Mouse (Mus musculus): ENCODE measurements at regions not wholly inside any gene's neighbourhood (a gene's known extent, or its start where the extent isn't known, plus 50 kb on each side); places are given as distances from the start of the nearest gene placed in this dataset.

DNA sequence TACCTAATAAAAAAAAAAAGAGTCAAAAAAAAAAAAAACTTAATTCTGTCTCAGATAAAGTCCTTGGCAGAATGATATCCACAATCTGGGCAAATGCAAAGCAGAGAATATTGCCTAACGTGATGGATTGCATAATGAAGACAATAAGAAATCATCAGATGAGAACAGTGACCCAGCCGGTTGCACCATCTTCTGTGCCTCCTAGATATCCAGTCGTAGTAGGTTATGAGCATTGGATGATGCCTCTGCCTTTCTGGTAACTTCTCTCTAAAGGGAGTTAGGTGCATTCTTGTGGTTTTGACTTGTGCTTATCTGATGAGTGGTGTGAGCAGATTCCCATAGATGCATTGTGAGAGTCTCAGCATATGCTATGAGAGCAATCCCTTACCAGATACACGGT is 71.6 kb upstream of the F13a1 start:
- Histone ChIP-seq H3K9me3 (ENCODE audit: low read length) (no peaks in the 10 kb centered on the region), H3K4me2 (ENCODE audit: low read depth, low read length) (no peak overlapping the region), H3K27me3 (ENCODE audit: insufficient read depth, low read length) (no peaks in the 10 kb centered on the region), H3K4me1 (ENCODE audit: insufficient read depth, low read length) (no peaks in the 10 kb centered on the region), H3K36me3 (ENCODE audit: insufficient read depth, low read length) (no peaks in the 10 kb centered on the region), H3K4me3 (ENCODE audit: low read length) (no peak overlapping the region), H3K9ac (replicated peaks; ENCODE audit: low read length) (no peak overlapping the region), H3K27ac (no peak overlapping the region)
- DNase-seq (ENCODE audit: low spot score) (no peak), ATAC-seq (no peak)
- WGBS, result 89% methylated on average over 4 of the region's 4 CpGs
- no peak for TF ChIP-seq CTCF (IDR thresholded peaks at IDR 0.05; ENCODE audit: low read depth)

DNA sequence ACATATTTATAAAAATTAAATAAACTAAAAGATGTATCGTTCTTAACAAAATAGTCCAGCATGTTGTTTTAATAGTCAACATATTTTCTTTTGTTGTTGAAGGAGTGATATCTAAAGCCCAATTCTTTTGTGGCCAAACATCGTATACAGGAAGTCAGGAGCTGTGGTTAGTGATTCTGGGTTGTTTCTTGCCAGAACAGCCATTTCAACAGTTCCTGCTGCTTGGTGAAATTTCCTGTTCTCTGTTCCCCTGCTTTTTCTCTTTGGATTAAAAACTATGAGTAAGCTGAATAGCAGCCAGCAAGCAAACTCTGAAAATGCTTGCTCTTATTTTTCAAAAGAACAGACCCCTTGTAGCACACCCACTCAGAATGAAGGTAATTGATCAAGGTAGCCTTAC is 70.2 kb upstream of the F13a1 start:
- ATAC-seq (no peak), DNase-seq (ENCODE audit: low spot score) (no peak)
- no peaks in the 10 kb centered on the region for H3K4me1 ChIP-seq (ENCODE audit: insufficient read depth, low read length)
- no peak overlapping the region for H3K4me2 ChIP-seq (ENCODE audit: low read depth, low read length)
- no peaks in the 10 kb centered on the region for H3K36me3 ChIP-seq (ENCODE audit: insufficient read depth, low read length)
- WGBS, result 86% methylated on average over 2 of the region's 2 CpGs
- no peak overlapping the region for H3K9ac ChIP-seq (replicated peaks; ENCODE audit: low read length)
- TF ChIP-seq CTCF (IDR thresholded peaks at IDR 0.05; ENCODE audit: low read depth), result no peak
- H3K4me3 ChIP-seq (ENCODE audit: low read length), result no peak overlapping the region
- no peaks in the 10 kb centered on the region for H3K9me3 ChIP-seq (ENCODE audit: low read length)
- H3K27me3 ChIP-seq (ENCODE audit: insufficient read depth, low read length), result no peaks in the 10 kb centered on the region
- H3K27ac ChIP-seq, result no peak overlapping the region

DNA sequence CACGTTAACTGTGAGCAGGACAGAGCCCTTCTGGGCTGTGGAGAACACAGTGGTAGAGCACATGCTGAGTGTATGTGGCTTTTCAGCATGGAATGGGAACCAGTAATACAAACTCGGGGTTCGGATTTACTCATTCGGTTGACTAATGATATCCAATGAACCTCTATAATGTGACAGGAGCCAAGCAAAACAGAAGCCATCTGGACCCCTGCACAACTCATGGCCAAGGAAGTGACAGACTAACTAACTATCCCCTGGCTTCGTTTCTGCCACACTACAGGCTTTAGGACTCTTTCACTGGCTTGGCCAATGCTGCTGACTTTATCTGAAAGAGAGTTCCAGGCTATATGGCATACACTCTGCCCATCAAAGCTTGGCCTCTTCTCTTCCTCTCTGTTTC is 64.3 kb upstream of the F13a1 start:
- ATAC-seq, result no peak
- DNase-seq (ENCODE audit: low spot score), result peak; percentile 19

DNA sequence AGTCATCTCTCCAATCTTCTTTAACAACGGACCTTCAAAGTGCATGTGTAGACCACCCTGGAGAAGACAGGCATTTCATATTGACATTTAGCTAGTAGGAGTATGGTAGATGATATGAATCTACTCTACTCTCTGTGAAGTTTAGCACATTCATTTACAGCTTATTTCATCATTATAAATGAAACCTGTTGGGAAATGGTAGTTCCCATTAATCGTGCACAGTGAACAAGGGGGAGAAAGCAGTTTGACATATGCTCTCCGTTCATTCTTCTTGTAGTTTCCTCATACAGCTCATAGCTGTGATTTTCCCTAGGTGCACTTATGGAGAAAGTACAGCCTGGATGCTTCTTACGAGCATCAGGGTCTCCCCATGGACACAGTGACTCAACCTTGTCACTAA is 61.7 kb upstream of the F13a1 start:
- no peaks in the 10 kb centered on the region for H3K36me3 ChIP-seq (ENCODE audit: insufficient read depth, low read length)
- WGBS, result 75% methylated on average over 4 of the region's 4 CpGs
- H3K4me1 ChIP-seq (ENCODE audit: insufficient read depth, low read length), result no peaks in the 10 kb centered on the region
- no peak overlapping the region for H3K4me3 ChIP-seq (ENCODE audit: low read length)
- DNase-seq (ENCODE audit: low spot score) (no peak), ATAC-seq (no peak)
- no peak overlapping the region for H3K27ac ChIP-seq
- H3K9me3 ChIP-seq (ENCODE audit: low read length), result no peaks in the 10 kb centered on the region
- no peak for TF ChIP-seq CTCF (IDR thresholded peaks at IDR 0.05; ENCODE audit: low read depth)
- H3K4me2 ChIP-seq (ENCODE audit: low read depth, low read length), result no peak overlapping the region
- H3K9ac ChIP-seq (replicated peaks; ENCODE audit: low read length), result no peak overlapping the region
- H3K27me3 ChIP-seq (ENCODE audit: insufficient read depth, low read length), result no peaks in the 10 kb centered on the region

More for the DNA sequence above, 64.3 kb upstream of the F13a1 start:
- H3K4me1 ChIP-seq (ENCODE audit: insufficient read depth, low read length), result no peaks in the 10 kb centered on the region
- no peak overlapping the region for H3K27ac ChIP-seq
- no peak overlapping the region for H3K9ac ChIP-seq (replicated peaks; ENCODE audit: low read length)
- no peak for TF ChIP-seq CTCF (IDR thresholded peaks at IDR 0.05; ENCODE audit: low read depth)
- H3K27me3 ChIP-seq (ENCODE audit: insufficient read depth, low read length), result no peaks in the 10 kb centered on the region
- 62% methylated on average over 5 of the region's 5 CpGs for WGBS
- no peaks in the 10 kb centered on the region for H3K36me3 ChIP-seq (ENCODE audit: insufficient read depth, low read length)
- no peak overlapping the region for H3K4me2 ChIP-seq (ENCODE audit: low read depth, low read length)
- no peak overlapping the region for H3K4me3 ChIP-seq (ENCODE audit: low read length)
- H3K9me3 ChIP-seq (ENCODE audit: low read length), result no peaks in the 10 kb centered on the region

DNA sequence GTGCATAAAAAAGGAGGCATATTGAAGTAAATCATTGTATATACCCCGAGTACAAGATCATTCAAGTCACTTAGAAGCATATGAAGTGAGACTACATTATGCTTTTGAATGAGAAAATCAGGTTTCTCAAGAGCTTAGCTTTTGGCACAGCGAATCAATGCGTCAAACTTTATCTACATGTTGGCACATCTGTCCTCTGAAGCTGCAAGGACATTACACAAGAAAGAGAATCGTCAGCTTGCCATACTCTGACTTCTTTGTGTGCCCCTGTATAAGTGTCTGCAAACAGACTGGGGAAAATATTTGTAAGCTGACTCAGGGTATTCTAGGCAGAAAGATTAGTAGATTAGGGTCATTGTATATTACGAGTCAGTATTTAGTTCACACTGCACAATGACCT is 57.7 kb upstream of the F13a1 start:
- H3K27ac ChIP-seq, result no peak overlapping the region
- no peaks in the 10 kb centered on the region for H3K9me3 ChIP-seq (ENCODE audit: low read length)
- ATAC-seq (no peak), DNase-seq (ENCODE audit: low spot score) (no peak)
- H3K27me3 ChIP-seq (ENCODE audit: insufficient read depth, low read length), result no peaks in the 10 kb centered on the region
- H3K36me3 ChIP-seq (ENCODE audit: insufficient read depth, low read length), result no peaks in the 10 kb centered on the region
- H3K4me3 ChIP-seq (ENCODE audit: low read length), result no peak overlapping the region
- 76% methylated on average over 5 of the region's 5 CpGs for WGBS
- H3K4me1 ChIP-seq (ENCODE audit: insufficient read depth, low read length), result peaks cover 6% of the 10 kb centered on the region; the same call in 1 of the 2 replicates
- no peak for TF ChIP-seq CTCF (IDR thresholded peaks at IDR 0.05; ENCODE audit: low read depth)
- no peak overlapping the region for H3K9ac ChIP-seq (replicated peaks; ENCODE audit: low read length)
- no peak overlapping the region for H3K4me2 ChIP-seq (ENCODE audit: low read depth, low read length)

DNA sequence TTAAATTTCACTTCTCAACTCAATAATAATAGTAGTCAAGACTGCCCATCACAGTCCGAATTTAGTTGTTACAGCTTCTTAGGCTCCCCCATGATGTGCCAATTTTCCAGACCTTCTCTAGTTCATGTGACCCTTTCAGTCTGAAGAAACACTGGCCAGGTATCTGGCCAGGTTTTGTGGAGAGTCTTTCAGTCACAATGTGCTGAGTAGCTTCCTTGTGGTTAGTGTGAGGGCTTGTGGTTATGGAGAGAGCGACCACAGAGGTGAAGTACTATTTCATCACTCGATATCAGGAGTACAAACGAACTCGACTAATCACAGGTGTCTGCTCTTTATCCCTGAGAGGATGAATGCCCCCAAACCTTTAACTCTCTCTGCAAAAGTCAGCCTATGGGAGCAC is 56.0 kb upstream of the F13a1 start:
- WGBS, result 93% methylated on average over 5 of the region's 5 CpGs
- no peak for TF ChIP-seq CTCF (IDR thresholded peaks at IDR 0.05; ENCODE audit: low read depth)

DNA sequence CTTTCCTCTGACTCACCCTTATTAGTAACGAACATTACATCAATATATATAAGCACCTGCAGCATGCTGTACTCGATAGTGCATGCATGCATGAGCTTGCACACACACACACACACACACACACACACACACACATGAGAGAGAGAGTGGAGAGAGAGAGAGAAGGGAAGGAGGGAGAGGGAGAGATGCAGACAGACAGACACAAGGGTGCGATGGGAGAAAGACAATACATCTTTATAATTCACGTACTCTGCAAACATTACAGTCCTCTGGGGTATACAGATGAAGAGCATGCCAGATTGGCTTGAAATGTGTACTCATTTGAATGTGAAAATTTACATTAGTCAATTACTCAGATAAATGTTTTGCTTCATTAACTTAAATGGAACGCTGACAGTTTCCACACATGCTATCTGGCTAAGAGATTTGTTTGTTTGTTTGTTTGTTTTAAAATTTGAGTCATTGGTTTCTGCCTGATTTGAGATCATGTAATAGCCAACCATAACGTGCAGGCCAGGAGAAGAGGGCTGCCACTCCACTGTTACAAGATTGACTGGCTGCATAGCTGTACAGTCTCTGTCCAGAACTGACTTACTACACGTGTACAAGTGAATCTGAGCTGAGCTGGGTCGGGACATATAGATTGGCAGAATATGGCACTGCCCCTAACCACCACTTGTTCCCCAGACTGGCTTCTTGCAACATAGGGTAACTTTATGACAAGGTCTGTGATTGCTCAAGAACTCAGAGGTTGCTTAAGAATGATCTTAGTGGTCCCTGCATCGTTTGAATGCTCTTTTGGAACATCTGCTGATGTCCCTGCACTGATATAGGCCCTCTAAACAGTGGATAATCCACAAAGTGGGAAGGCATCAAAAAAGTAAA is 54.6 kb upstream of the F13a1 start:
- H3K27me3 ChIP-seq (ENCODE audit: insufficient read depth, low read length), result no peaks in the 10 kb centered on the region
- H3K9ac ChIP-seq (replicated peaks; ENCODE audit: low read length), result no peak overlapping the region
- DNase-seq (ENCODE audit: low spot score) (peak; percentile 35), ATAC-seq (peak; percentile 33)
- H3K4me3 ChIP-seq (ENCODE audit: low read length), result no peak overlapping the region
- peak overlapping the region; percentile 66; the same call in 1 of the 2 replicates for H3K27ac ChIP-seq
- peaks cover 6% of the 10 kb centered on the region; the same call in 1 of the 2 replicates for H3K4me1 ChIP-seq (ENCODE audit: insufficient read depth, low read length)
- no peaks in the 10 kb centered on the region for H3K36me3 ChIP-seq (ENCODE audit: insufficient read depth, low read length)
- H3K4me2 ChIP-seq (ENCODE audit: low read depth, low read length), result no peak overlapping the region
- 51% methylated on average over 9 of the region's 9 CpGs for WGBS
- TF ChIP-seq CTCF (IDR thresholded peaks at IDR 0.05; ENCODE audit: low read depth), result no peak
- no peaks in the 10 kb centered on the region for H3K9me3 ChIP-seq (ENCODE audit: low read length)

More for the DNA sequence above, 56.0 kb upstream of the F13a1 start:
- H3K36me3 ChIP-seq (ENCODE audit: insufficient read depth, low read length), result no peaks in the 10 kb centered on the region
- ATAC-seq (no peak), DNase-seq (ENCODE audit: low spot score) (no peak)
- H3K27me3 ChIP-seq (ENCODE audit: insufficient read depth, low read length), result no peaks in the 10 kb centered on the region
- no peak overlapping the region for H3K9ac ChIP-seq (replicated peaks; ENCODE audit: low read length)
- H3K4me3 ChIP-seq (ENCODE audit: low read length), result no peak overlapping the region
- no peaks in the 10 kb centered on the region for H3K9me3 ChIP-seq (ENCODE audit: low read length)
- H3K4me2 ChIP-seq (ENCODE audit: low read depth, low read length), result no peak overlapping the region
- H3K27ac ChIP-seq, result no peak overlapping the region
- H3K4me1 ChIP-seq (ENCODE audit: insufficient read depth, low read length), result peaks cover 6% of the 10 kb centered on the region; the same call in 1 of the 2 replicates
